Mouse (Mus musculus) olfactory bulb, adult 2 months (tissue): ENCODE results near the gene Mcmbp.

Experiments
- CTCF ChIP-seq: fragments of 200-500 bp; IDR thresholded peaks from 2 replicates; pipeline ENCODE4 v1.5.1; 2012; ENCODE audit warnings: low read depth, mild to moderate bottlenecking, low read length, moderate library complexity; ENCODE audit not compliant: insufficient read depth
- POLR2A ChIP-seq: fragments of 200-500 bp; IDR thresholded peaks from 2 replicates; pipeline ENCODE4 v1.6.1; 2012; ENCODE audit warnings: mild to moderate bottlenecking, low read depth, low read length, moderate library complexity; ENCODE audit not compliant: insufficient read depth

DNA sequence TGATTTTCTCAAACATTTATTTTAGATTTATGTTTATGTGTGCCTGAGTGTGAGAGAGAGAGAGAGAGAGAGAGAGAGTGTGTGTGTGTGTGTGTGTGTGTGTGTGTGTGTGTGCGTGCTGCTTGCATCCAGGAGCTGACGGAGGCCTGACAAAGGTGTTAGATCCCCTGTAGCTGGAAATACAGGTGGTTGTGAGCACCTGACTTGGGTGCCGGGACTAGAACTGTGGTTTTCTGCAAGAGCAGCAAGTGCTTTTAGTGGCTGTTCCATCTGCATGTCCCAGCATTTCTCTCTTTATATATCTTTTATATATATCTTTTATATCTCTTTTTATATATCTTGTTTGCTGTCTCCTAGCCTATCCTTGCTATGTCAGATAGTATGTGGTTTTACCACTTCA lies 41.6 kb upstream of the Mcmbp start:
- TF ChIP-seq CTCF (no peak), POLR2A (no peak)
